Mouse (Mus musculus): ENCODE data around the gene Rmdn3. TPM values are rescaled to one million over a fixed set of nuclear protein-coding genes. Genes with fewer than 3 reads are reported as not detected.

Rmdn3 gene
- polyA plus RNA-seq, 1 experiment from 2014 or later: 55.3 TPM

- DNase-seq (peak; percentile 60), ATAC-seq (ENCODE audit: low read depth) (peak; percentile 80)
- WGBS (ENCODE audit: insufficient replicate concordance): 1% methylated on average over 60 of the region's 60 CpGs
- H3K4me1 ChIP-seq (replicated peaks): peaks cover 34% of the 10 kb centered on the region
- no peak within 1 kb of the TSS for H3K27ac ChIP-seq
- no peaks in the 10 kb centered on the region for H3K9me3 ChIP-seq (replicated peaks)
- peaks cover 56% of the 10 kb centered on the region for H3K27me3 ChIP-seq
- peak within 1 kb of the TSS; percentile 89 for H3K4me2 ChIP-seq
- peak within 1 kb of the TSS; percentile 61 for H3K9ac ChIP-seq
- H3K4me3 ChIP-seq (replicated peaks): peak within 1 kb of the TSS; percentile 63
- no peaks in the 10 kb centered on the region; the same call in 1 of the 2 replicates for H3K36me3 ChIP-seq
Measured at GRCm38 (mm10) chr2:119166901-119167865, 10.3 kb upstream of the Rmdn3 start, which contains the start of gene Gchfr. Gchfr (plus strand) TSS chr2:119167773.

- DNase-seq: no peak
- H3K27me3 ChIP-seq: peaks cover 60% of the 10 kb centered on the region
- peaks cover 26% of the 10 kb centered on the region for H3K4me1 ChIP-seq (replicated peaks)
- no peak overlapping the region for H3K4me3 ChIP-seq (replicated peaks)
- no peaks in the 10 kb centered on the region for H3K9me3 ChIP-seq (replicated peaks)
- H3K9ac ChIP-seq: no peak overlapping the region
- H3K36me3 ChIP-seq: no peaks in the 10 kb centered on the region
- no peak overlapping the region for H3K4me2 ChIP-seq
- H3K27ac ChIP-seq: no peak overlapping the region
- no peak for ATAC-seq (ENCODE audit: low read depth)
Measured at GRCm38 (mm10) chr2:119165401-119165800, 8.6 kb upstream of the Rmdn3 start.

GRCm38 (mm10) chr2:119163999-119164398 lies 7.2 kb upstream of the Rmdn3 start:
- no peaks in the 10 kb centered on the region for H3K36me3 ChIP-seq
- peaks cover 26% of the 10 kb centered on the region for H3K4me1 ChIP-seq (replicated peaks)
- no peak for DNase-seq
- H3K27me3 ChIP-seq: peaks cover 52% of the 10 kb centered on the region
- no peak overlapping the region for H3K4me2 ChIP-seq
- WGBS (ENCODE audit: insufficient replicate concordance): 82% methylated on average over 4 of the region's 4 CpGs
- H3K27ac ChIP-seq: no peak overlapping the region
- H3K4me3 ChIP-seq (replicated peaks): no peak overlapping the region
- ATAC-seq (ENCODE audit: low read depth): no peak
- H3K9me3 ChIP-seq (replicated peaks): no peaks in the 10 kb centered on the region
- H3K9ac ChIP-seq: no peak overlapping the region

GRCm38 (mm10) chr2:119163135-119163534 lies 6.3 kb upstream of the Rmdn3 start:
- Histone ChIP-seq H3K27me3 (peaks cover 44% of the 10 kb centered on the region), H3K4me2 (no peak overlapping the region), H3K36me3 (no peaks in the 10 kb centered on the region), H3K4me1 (replicated peaks) (peaks cover 26% of the 10 kb centered on the region), H3K9ac (peak overlapping the region; percentile 22; the same call in 1 of the 2 replicates), H3K4me3 (replicated peaks) (no peak overlapping the region), H3K9me3 (replicated peaks) (no peaks in the 10 kb centered on the region), H3K27ac (no peak overlapping the region)
- ATAC-seq (ENCODE audit: low read depth): peak; percentile 57
- peak; percentile 51 for DNase-seq
- WGBS (ENCODE audit: insufficient replicate concordance): 12% methylated on average over 3 of the region's 3 CpGs

- DNase-seq (no peak), ATAC-seq (ENCODE audit: low read depth) (no peak)
- H3K27me3 ChIP-seq: peaks cover 26% of the 10 kb centered on the region
- WGBS (ENCODE audit: insufficient replicate concordance): 63% methylated on average over 2 of the region's 2 CpGs
- no peaks in the 10 kb centered on the region for H3K36me3 ChIP-seq
- H3K9me3 ChIP-seq (replicated peaks): no peaks in the 10 kb centered on the region
- H3K9ac ChIP-seq: no peak overlapping the region
- peaks cover 15% of the 10 kb centered on the region for H3K4me1 ChIP-seq (replicated peaks)
- H3K27ac ChIP-seq: no peak overlapping the region
- no peak overlapping the region for H3K4me3 ChIP-seq (replicated peaks)
- no peak overlapping the region for H3K4me2 ChIP-seq
Measured at GRCm38 (mm10) chr2:119161247-119161646, 4.4 kb upstream of the Rmdn3 start.

GRCm38 (mm10) chr2:119157836-119158235 lies 1.0 kb upstream of the Rmdn3 start:
- Histone ChIP-seq H3K9me3 (replicated peaks) (no peaks in the 10 kb centered on the region), H3K9ac (no peak overlapping the region), H3K4me2 (peak overlapping the region; percentile 88), H3K4me1 (replicated peaks) (peaks cover 38% of the 10 kb centered on the region), H3K27me3 (0 out of 2 replicates have a peak, but pooled peaks cover 3% of the 10 kb centered on the region), H3K4me3 (replicated peaks) (peak overlapping the region; percentile 100; the same call in 1 of the 2 replicates), H3K27ac (peak overlapping the region; percentile 76; the same call in 1 of the 2 replicates), H3K36me3 (peaks cover 17% of the 10 kb centered on the region)
- no peak for DNase-seq
- ATAC-seq (ENCODE audit: low read depth): no peak

- Histone ChIP-seq H3K4me1 (replicated peaks) (peaks cover 52% of the 10 kb centered on the region), H3K9me3 (replicated peaks) (no peaks in the 10 kb centered on the region), H3K36me3 (peaks cover 34% of the 10 kb centered on the region), H3K4me3 (replicated peaks) (peak overlapping the region; percentile 100), H3K27me3 (0 out of 2 replicates have a peak, but pooled peaks cover under 1% of the 10 kb centered on the region), H3K9ac (peak overlapping the region; percentile 97), H3K27ac (peak overlapping the region; percentile 98), H3K4me2 (peak overlapping the region; percentile 88)
- 2% methylated on average over 34 of the region's 34 CpGs for WGBS (ENCODE audit: insufficient replicate concordance)
- ATAC-seq (ENCODE audit: low read depth) (peak; percentile 43), DNase-seq (no peak)
Measured at GRCm38 (mm10) chr2:119156081-119156680, 653 bp downstream of the Rmdn3 start.

- Histone ChIP-seq H3K36me3 (peaks cover 42% of the 10 kb centered on the region), H3K27me3 (no peaks in the 10 kb centered on the region), H3K27ac (peak overlapping the region; percentile 98), H3K9me3 (replicated peaks) (no peaks in the 10 kb centered on the region), H3K9ac (peak overlapping the region; percentile 97), H3K4me2 (peak overlapping the region; percentile 88), H3K4me1 (replicated peaks) (peaks cover 52% of the 10 kb centered on the region), H3K4me3 (replicated peaks) (peak overlapping the region; percentile 100)
- peak; percentile 87 for ATAC-seq (ENCODE audit: low read depth)
- 16% methylated on average over 9 of the region's 9 CpGs for WGBS (ENCODE audit: insufficient replicate concordance)
- DNase-seq: peak; percentile 86
Measured at GRCm38 (mm10) chr2:119155388-119155787, 1.4 kb downstream of the Rmdn3 start.

GRCm38 (mm10) chr2:119154683-119155082 lies 2.2 kb downstream of the Rmdn3 start:
- Histone ChIP-seq H3K9ac (peak overlapping the region; percentile 97), H3K4me2 (peak overlapping the region; percentile 88), H3K4me3 (replicated peaks) (peak overlapping the region; percentile 100), H3K9me3 (replicated peaks) (no peaks in the 10 kb centered on the region), H3K36me3 (peaks cover 49% of the 10 kb centered on the region), H3K27me3 (no peaks in the 10 kb centered on the region), H3K27ac (peak overlapping the region; percentile 98), H3K4me1 (replicated peaks) (peaks cover 52% of the 10 kb centered on the region)
- DNase-seq (no peak), ATAC-seq (ENCODE audit: low read depth) (peak; percentile 39)
- WGBS (ENCODE audit: insufficient replicate concordance): 39% methylated on average over 2 of the region's 2 CpGs

- no peak overlapping the region for H3K4me2 ChIP-seq
- no peak overlapping the region for H3K4me3 ChIP-seq (replicated peaks)
- no peaks in the 10 kb centered on the region for H3K9me3 ChIP-seq (replicated peaks)
- no peaks in the 10 kb centered on the region for H3K27me3 ChIP-seq
- peak overlapping the region; percentile 60 for H3K27ac ChIP-seq
- ATAC-seq (ENCODE audit: low read depth): no peak
- DNase-seq: no peak
- WGBS (ENCODE audit: insufficient replicate concordance): 51% methylated on average over 6 of the region's 6 CpGs
- H3K4me1 ChIP-seq (replicated peaks): peaks cover 51% of the 10 kb centered on the region
- peaks cover 73% of the 10 kb centered on the region for H3K36me3 ChIP-seq
- H3K9ac ChIP-seq: no peak overlapping the region
Measured at GRCm38 (mm10) chr2:119152255-119152654, 4.6 kb downstream of the Rmdn3 start.

- Histone ChIP-seq H3K9me3 (replicated peaks) (no peaks in the 10 kb centered on the region), H3K27me3 (no peaks in the 10 kb centered on the region), H3K4me3 (replicated peaks) (no peak overlapping the region), H3K4me2 (no peak overlapping the region), H3K9ac (no peak overlapping the region), H3K27ac (no peak overlapping the region), H3K36me3 (peaks cover 99% of the 10 kb centered on the region), H3K4me1 (replicated peaks) (peaks cover 22% of the 10 kb centered on the region)
- WGBS (ENCODE audit: insufficient replicate concordance): 92% methylated on average over 8 of the region's 8 CpGs
- ATAC-seq (ENCODE audit: low read depth): no peak
- no peak for DNase-seq
Measured at GRCm38 (mm10) chr2:119147775-119148174, 9.1 kb downstream of the Rmdn3 start.
